8 mouse cellular contexts compared by ENCODE assay signal in genomic region chr17:26415355-26415865, GRCm38 (mm10). TPM values are rescaled to one million over a fixed set of nuclear protein-coding genes. Genes with fewer than 3 reads are reported as not detected.
A peak's percentile ranks its signal among the peaks of the same experiment; 100 is the strongest.
DNase-seq lines count a peak whose midpoint lies in the region; ATAC-seq lines count a peak whose summit lies in the region.

No protein-coding gene starts in this region.

- DNase-seq in adrenal gland, postnatal 10 days, result peak; percentile 51
- DNase-seq in adrenal gland, adult 18-20 months (ENCODE audit: low spot score in 2 of 2), result no peak
- DNase-seq in neural tube, embryonic 11.5 days (ENCODE audit: low spot score), result peak; percentile 25
- DNase-seq in neural tube, embryonic 10.5 days (ENCODE audit: extremely low spot score, low spot score), result no peak
- DNase-seq in hindbrain, embryonic 11.5 days (ENCODE audit: low spot score), result peak; percentile 34
- no peak for DNase-seq in gastrocnemius, adult 18-20 months (ENCODE audit: low spot score)

- peaks cover 8% of the 10 kb centered on the region for H3K4me1 ChIP-seq in neural tube, embryonic 11.5 days (ENCODE audit: control insufficient read depth, insufficient read depth, low read length)
- H3K4me1 ChIP-seq in hindbrain, embryonic 11.5 days (replicated peaks; ENCODE audit: control insufficient read depth, insufficient read depth, low read length), result peaks cover 4% of the 10 kb centered on the region
- H3K4me1 ChIP-seq in liver, embryonic 12.5 days, result peaks cover 29% of the 10 kb centered on the region
- H3K4me1 ChIP-seq in stomach, embryonic 16.5 days (ENCODE audit: control insufficient read depth, insufficient read depth, low read length), result peaks cover 9% of the 10 kb centered on the region; the same call in 1 of the 2 replicates

- ATAC-seq in neural tube, embryonic 11.5 days (ENCODE audit: insufficient read depth, low FRiP score, low TSS enrichment), result no peak
- ATAC-seq in hindbrain, embryonic 11.5 days (ENCODE audit: low FRiP score), result 0 out of 2 replicates have a peak, but pooled peaks have one; percentile 14
- ATAC-seq in liver, embryonic 12.5 days, result no peak
- no peak for ATAC-seq in stomach, embryonic 16.5 days (ENCODE audit: insufficient read depth, low FRiP score)

- H3K4me2 ChIP-seq in neural tube, embryonic 11.5 days (ENCODE audit: low read depth), result peak overlapping the region; percentile 99
- peak overlapping the region; percentile 98 for H3K4me2 ChIP-seq in hindbrain, embryonic 11.5 days (replicated peaks; ENCODE audit: low read depth, low read length)
- H3K4me2 ChIP-seq in liver, embryonic 12.5 days, result peak overlapping the region; percentile 92
- H3K4me2 ChIP-seq in stomach, embryonic 16.5 days (ENCODE audit: low read depth, low read length), result peak overlapping the region; percentile 95

- H3K36me3 ChIP-seq in neural tube, embryonic 11.5 days (ENCODE audit: control insufficient read depth, insufficient read depth, low read length), result no peaks in the 10 kb centered on the region
- H3K36me3 ChIP-seq in hindbrain, embryonic 11.5 days (ENCODE audit: control insufficient read depth, insufficient read depth, low read length), result no peaks in the 10 kb centered on the region
- no peaks in the 10 kb centered on the region for H3K36me3 ChIP-seq in liver, embryonic 12.5 days
- H3K36me3 ChIP-seq in stomach, embryonic 16.5 days (ENCODE audit: control insufficient read depth, insufficient read depth, low read length), result no peaks in the 10 kb centered on the region

- peak overlapping the region; percentile 69 for H3K4me3 ChIP-seq in neural tube, embryonic 11.5 days (ENCODE audit: low read depth, low read length)
- peak overlapping the region; percentile 73 for H3K4me3 ChIP-seq in hindbrain, embryonic 11.5 days (ENCODE audit: low read depth, low read length)
- peak overlapping the region; percentile 60 for H3K4me3 ChIP-seq in liver, embryonic 12.5 days
- peak overlapping the region; percentile 85 for H3K4me3 ChIP-seq in stomach, embryonic 16.5 days (replicated peaks; ENCODE audit: low read length)

- peak overlapping the region; percentile 67 for H3K9ac ChIP-seq in neural tube, embryonic 11.5 days (ENCODE audit: low read length)
- peak overlapping the region; percentile 73 for H3K9ac ChIP-seq in hindbrain, embryonic 11.5 days (ENCODE audit: low read depth, low read length)
- H3K9ac ChIP-seq in liver, embryonic 12.5 days, result no peak overlapping the region; the same call in 1 of the 2 replicates
- peak overlapping the region; percentile 91 for H3K9ac ChIP-seq in stomach, embryonic 16.5 days (ENCODE audit: low read length)

- 2% methylated on average over 27 of the region's 27 CpGs for WGBS in neural tube, embryonic 11.5 days
- WGBS in hindbrain, embryonic 11.5 days, result 4% methylated on average over 27 of the region's 27 CpGs
- WGBS in liver, embryonic 12.5 days (ENCODE audit: insufficient replicate concordance), result 8% methylated on average over 27 of the region's 27 CpGs
- 3% methylated on average over 27 of the region's 27 CpGs for WGBS in stomach, embryonic 16.5 days

- H3K27ac ChIP-seq in neural tube, embryonic 11.5 days (ENCODE audit: low read depth, low read length), result no peak overlapping the region
- no peak overlapping the region for H3K27ac ChIP-seq in hindbrain, embryonic 11.5 days (ENCODE audit: low read depth, low read length)
- no peak overlapping the region for H3K27ac ChIP-seq in liver, embryonic 12.5 days
- peak overlapping the region; percentile 70; the same call in 1 of the 2 replicates for H3K27ac ChIP-seq in stomach, embryonic 16.5 days (ENCODE audit: low read length)

- no peaks in the 10 kb centered on the region for H3K9me3 ChIP-seq in neural tube, embryonic 11.5 days (ENCODE audit: control insufficient read depth, low read length)
- no peaks in the 10 kb centered on the region for H3K9me3 ChIP-seq in hindbrain, embryonic 11.5 days (ENCODE audit: control insufficient read depth, low read length)
- H3K9me3 ChIP-seq in liver, embryonic 12.5 days (replicated peaks), result no peaks in the 10 kb centered on the region
- H3K9me3 ChIP-seq in stomach, embryonic 16.5 days (replicated peaks; ENCODE audit: control insufficient read depth, low read length), result no peaks in the 10 kb centered on the region

- H3K27me3 ChIP-seq in neural tube, embryonic 11.5 days (ENCODE audit: control insufficient read depth, insufficient read depth, low read length), result peaks cover 29% of the 10 kb centered on the region
- peaks cover 29% of the 10 kb centered on the region for H3K27me3 ChIP-seq in hindbrain, embryonic 11.5 days (ENCODE audit: control insufficient read depth, insufficient read depth, low read length)
- H3K27me3 ChIP-seq in liver, embryonic 12.5 days (replicated peaks), result peaks cover 95% of the 10 kb centered on the region
- no peaks in the 10 kb centered on the region; the same call in 1 of the 2 replicates for H3K27me3 ChIP-seq in stomach, embryonic 16.5 days (ENCODE audit: control insufficient read depth, insufficient read depth, low read length)

RNA-seq across cellular contexts. Expression of gene Neurl1b, which starts 0.8 kb away (rescaled TPM):
- total RNA-seq in adrenal gland, postnatal 10 days (2021), result 10 to 100 TPM; 43.6 to 44.0 TPM
- 10 to 100 TPM; 23.2 to 35.2 TPM for total RNA-seq in adrenal gland, adult 18-20 months (2021)
- 0.27 and 0.32 TPM in 2 replicates for polyA plus RNA-seq in neural tube, embryonic 11.5 days (2014; fragmentation: Nextera tagmentation; extraction: Ambion mirVana)
- 0.25 and 0.79 TPM in 2 replicates for polyA plus RNA-seq in hindbrain, embryonic 11.5 days (2014; fragmentation: Nextera tagmentation; extraction: Ambion mirVana)
- 0.06 and 0.10 TPM in 2 replicates for polyA plus RNA-seq in liver, embryonic 12.5 days (2016; fragmentation: Nextera tagmentation; extraction: Ambion mirVana)
- polyA plus RNA-seq in stomach, embryonic 16.5 days (2015; fragmentation: Nextera tagmentation; extraction: Ambion mirVana), result 2.3 and 2.9 TPM in 2 replicates
- total RNA-seq in gastrocnemius, adult 18-20 months (2021), result 1 to 10 TPM; 2.6 to 3.0 TPM

Comparison
In these comparisons a context has a peak if more than half of its experiments do, and no peak if none do; other contexts are left out.
1. DNase-seq: peak in adrenal gland, postnatal 10 days (single experiment), neural tube, embryonic 11.5 days (single experiment) and hindbrain, embryonic 11.5 days (single experiment); none in adrenal gland, adult 18-20 months (0 of 2), neural tube, embryonic 10.5 days (single experiment) and gastrocnemius, adult 18-20 months (single experiment).
2. Peak in every context shown above with its lines, with median percentiles within 50 percentile points of each other: H3K4me2 ChIP-seq and H3K4me3 ChIP-seq.